Mouse (Mus musculus) kidney, postnatal 14 days (tissue): ENCODE data around the gene Wdr1.
A peak's percentile ranks its signal among the peaks of the same experiment; 100 is the strongest.

Experiments used
- DNase-seq: peaks from one replicate; pipeline ENCODE4 v3.0.0; 2022; ENCODE audit warnings: mixed read lengths

Gene Wdr1

DNA sequence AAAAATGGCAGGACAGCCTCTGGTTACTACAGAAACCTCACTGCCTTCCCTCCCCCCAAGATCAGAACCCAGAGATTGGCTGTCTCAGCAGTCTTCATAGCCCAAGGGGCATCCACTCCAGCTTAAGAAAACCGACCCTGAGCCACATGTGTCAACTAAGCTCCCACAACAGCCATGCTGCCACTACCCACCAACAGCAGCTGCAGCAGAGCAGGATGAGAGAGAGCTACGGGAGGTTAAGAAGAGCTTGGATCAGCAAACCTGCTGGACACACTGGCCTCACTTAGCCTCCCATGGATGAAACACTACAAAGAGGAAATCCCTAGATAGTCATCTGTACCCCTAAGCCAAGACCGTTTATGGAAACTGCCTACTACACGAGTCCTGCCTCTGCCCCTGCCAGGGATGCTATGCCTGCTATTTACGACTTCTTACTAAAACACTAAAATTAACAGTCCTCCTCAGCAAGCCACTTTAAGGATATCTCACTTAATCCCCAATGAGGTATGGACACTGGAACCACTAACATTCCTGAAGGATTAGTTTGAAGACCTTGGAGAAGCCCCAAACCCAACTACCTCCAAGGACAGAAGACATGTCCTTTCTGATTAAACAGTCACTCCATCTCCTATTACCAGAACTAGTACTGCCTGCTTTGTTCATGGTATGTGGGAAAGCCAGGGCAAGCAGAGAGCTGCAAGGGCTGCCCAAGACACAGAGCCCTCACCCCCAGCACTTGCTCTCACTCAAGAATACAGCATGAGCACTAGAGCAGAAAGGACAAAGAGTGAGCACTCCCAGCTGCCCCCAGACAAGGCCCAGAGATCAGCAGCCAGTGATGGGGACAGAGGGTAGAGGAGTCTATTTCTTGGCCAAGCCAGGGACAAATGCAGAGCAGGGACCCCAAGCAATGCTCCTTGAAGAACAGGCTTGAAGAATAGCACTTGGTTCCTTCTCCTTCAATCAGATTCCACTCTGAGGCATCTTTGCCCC lies 18.3 kb downstream of the Wdr1 start:
- peak; percentile 40 for DNase-seq

DNA sequence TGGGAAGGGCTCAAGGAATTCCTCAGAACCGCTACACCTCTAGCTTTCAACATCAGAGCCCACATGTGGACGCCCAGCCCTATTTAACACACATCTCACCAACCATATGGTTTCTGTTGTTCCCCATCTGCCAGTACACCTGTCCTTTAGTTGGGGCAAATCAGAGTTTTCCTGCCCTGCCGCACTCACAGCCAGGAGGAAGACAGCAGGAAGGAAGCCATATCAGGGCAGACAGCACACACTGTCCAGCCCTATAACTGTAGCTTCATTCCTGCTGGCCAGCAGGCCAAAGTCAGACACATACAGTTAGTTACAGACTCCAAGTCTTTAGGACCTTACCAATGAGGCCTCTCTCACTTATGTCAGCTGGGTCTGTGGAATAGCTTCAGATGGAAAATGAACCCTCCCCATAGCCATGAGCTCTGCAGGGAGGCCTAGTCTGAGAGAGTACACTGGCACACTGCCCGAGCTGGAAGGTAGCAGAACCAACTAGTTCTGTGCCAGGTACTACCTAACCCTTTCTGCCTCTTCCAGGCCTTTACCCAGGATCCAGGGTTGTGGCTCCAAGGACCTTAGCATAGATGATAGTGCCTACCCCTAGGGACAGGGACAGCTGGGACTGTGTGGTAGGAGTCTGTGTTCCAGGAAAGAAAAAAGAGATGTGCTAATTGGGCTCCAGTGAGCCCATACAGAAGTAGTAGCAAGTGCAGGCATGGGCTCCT lies 19.4 kb downstream of the Wdr1 start:
- DNase-seq = peak; percentile 44

- DNase-seq = no peak
Measured at GRCm38 (mm10) chr5:38541728-38542127, 21.3 kb downstream of the Wdr1 start.

DNA sequence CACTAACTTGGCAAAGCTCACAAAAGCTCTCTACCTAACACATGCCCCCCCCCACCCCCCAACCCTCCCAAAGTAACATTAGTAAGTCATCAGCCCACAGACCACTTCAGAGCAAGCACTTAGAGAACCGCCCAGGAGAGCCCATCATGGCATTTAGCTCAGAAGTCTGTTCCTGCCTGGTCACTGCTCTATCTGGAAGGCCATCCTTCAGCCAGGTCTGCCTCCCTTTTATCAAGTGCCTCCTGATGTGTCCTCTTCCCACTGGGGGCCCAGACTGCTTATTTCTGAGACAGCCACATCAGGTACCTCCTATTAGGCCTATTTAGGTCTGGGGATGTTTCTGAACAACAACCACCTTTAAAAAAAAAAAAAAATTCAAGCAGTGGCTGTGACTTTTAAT lies 22.1 kb downstream of the Wdr1 start:
- no peak for DNase-seq

DNA sequence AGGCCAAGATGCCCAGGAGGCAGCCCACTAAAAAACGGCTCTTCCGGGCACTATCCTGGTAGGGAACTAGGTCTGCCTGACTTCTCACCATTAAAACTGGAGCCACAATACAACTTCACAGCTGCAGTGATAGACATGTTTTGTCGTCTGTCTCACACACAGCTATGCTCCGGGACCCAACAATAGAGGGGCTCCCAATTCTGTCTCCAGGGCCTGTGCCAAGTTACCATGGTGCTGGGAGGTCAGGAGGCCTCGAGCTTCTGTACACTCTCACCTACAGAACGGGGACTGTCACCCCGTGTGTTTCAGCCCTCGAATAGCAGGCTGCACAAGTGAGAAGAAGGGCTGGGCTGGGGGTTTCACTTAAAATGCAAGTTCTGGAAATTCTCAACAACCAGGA lies 24.5 kb downstream of the Wdr1 start:
- no peak for DNase-seq

DNA sequence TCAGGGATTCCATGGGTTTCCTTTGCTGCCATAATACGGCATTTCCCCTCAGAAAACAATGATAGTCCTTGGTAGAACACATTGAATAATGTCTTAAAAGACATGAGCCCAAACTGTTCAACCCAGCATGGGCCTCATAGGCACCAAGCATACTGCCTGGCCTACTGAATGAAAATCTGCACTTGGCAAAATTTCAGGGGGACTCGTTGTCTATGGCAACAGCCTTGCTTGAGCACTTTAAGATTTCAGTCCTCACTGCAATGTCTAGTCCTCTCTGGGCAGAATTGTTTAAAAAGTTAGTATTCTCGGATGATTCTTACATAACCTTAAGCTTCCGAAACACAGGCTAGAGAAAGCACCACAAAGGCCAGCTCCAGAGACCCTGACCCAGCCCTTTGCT lies 25.2 kb downstream of the Wdr1 start:
- no peak for DNase-seq

DNA sequence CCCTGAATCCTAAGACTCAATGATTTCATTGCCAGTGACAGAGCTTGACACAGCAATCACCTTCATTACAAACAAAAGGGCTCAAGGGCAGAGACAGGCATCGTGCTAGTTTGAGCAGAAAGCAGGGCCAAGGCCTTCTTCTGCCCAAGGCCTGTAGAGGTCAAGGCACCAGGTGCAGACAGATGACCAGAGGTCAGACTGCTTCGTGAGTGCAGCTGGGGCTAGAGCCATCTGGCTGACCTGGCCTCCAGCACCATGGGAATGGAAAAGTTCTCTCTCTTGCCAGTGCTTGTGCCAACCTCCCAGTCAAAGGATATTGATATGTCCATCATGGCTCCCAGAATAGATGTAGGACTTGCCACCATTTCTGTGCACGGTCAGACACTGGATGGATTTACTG lies 26.2 kb downstream of the Wdr1 start:
- DNase-seq = no peak

DNA sequence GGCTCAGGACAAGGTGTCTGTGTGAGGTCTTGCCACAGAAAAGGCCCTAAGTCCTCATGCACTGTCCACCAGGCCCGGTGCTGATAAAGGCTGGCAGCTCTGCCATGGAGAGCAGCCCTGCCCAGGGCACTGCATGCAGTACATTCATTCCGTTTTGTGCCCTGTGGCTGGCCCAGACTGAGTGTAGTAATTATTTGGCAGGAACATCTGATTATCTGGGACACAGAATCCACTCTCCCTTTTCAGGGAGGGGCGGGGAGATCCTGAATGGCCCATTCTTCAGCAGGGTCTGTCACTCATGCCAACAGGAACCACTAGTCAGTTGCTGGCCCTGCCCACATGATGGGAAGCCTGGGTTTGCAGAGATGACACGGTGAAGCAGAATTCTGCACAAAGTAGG lies 30.9 kb downstream of the Wdr1 start:
- no peak for DNase-seq

- no peak for DNase-seq
Measured at GRCm38 (mm10) chr5:38529724-38530428, 33.1 kb downstream of the Wdr1 start.

- DNase-seq = no peak
Measured at GRCm38 (mm10) chr5:38522977-38523376, 40.0 kb downstream of the Wdr1 start.

DNA sequence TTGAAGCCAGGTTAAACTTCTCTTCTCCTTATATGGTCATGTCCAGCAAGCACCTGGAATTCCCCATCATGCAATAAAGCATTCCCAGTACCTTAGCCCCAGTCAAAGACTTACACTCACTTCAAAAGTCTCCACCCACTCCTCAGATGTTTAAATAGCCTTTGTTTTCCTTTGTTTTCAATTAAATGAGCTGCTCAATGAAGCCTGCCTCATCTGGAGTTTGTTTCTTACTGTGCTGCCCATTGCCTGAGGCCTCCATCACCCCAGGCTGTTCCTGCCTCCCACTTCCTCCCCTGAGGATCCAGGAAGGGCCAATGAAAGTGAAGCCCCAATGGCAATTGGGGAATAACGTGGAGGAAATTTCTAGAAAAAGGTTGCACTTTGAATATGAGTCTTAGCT lies 42.2 kb downstream of the Wdr1 start:
- DNase-seq = no peak

- peak; percentile 39 for DNase-seq
Measured at GRCm38 (mm10) chr5:38516267-38516666, 46.8 kb downstream of the Wdr1 start.

DNA sequence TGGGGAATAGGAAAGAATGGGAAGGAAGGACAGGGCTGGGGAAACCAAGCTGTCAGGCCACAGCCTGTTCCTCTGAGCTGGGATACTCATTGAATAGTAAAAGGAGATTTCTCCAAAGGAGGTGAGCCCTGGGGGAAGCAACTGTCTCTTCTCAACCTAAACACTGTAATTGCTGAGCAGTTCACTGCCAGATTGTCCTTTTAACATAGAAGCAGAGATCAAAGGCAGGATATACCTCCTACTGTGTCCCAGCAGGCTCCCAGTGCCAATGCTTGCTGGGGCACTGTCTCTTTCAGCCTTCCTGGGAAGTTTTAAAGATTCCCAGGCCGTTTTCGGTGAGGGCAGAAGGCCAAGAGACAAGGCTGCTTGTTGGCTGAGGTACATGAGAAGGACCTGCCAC lies 50.0 kb downstream of the Wdr1 start:
- no peak for DNase-seq

DNA sequence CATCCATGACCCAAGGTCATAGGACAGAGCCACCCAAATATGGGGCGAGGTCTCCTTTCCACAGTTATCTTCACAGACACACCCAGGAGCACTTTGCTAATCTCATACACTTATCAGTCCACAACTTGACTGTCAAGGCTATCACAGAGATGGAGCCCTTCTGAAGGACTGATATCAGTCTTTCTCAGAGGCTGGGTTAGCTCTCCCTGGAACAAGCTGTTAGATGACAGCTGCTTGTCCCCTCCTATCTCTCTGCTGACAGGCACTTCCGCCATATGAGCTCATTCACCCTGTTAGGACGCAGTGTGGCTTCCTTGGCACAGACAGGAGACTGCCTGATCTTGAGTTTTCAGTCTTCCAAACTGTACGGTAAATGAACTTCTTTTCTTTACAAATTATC lies 53.5 kb downstream of the Wdr1 start:
- no peak for DNase-seq

DNA sequence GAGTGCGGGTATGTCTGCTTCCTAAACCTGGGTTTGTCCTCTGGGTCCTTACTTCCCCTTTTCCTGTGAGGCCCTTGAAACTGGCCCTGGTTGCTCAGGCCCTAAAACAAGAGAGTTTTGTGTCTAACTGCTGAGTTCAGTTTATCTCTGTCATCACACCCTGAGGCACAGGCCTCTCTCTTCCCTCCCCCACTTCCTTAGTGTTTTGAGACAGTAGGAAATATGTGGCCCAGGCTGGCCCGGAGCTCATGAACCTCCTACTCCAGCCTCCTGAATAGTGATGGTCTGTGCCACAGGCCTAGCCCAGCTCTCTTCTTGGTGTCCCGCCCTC lies 57.6 kb downstream of the Wdr1 start:
- no peak for DNase-seq

GRCm38 (mm10) chr5:38504747-38505434 lies 58.1 kb downstream of the Wdr1 start:
- no peak for DNase-seq

GRCm38 (mm10) chr5:38504116-38504515 lies 58.9 kb downstream of the Wdr1 start:
- no peak for DNase-seq

DNA sequence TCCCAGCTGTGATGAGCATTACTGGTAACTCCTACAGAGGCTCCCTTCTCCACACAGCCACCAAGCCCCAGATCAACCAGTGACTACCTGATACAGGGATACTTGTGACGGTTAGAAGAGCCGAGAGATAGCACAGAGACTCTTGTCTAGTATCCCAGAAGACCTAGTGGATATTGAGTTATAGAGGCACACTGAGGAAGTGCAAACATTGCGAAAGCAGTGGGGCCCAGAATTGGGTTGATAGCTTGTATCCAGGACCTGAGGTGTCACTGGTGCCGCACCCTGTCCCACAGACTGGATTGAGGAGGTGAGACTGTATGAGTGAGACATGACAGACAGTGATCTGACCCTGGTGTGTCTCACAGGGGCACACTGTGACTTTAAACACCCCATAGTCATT lies 60.0 kb downstream of the Wdr1 start, which contains the start of gene Slc2a9:
Slc2a9 (minus strand) TSS at position 152 of the 400 bp plus-strand sequence.
- no peak for DNase-seq

GRCm38 (mm10) chr5:38500043-38500442 lies 63.0 kb downstream of the Wdr1 start:
- no peak for DNase-seq

- no peak for DNase-seq
Measured at GRCm38 (mm10) chr5:38499316-38499811, 63.7 kb downstream of the Wdr1 start.

- DNase-seq = peak; percentile 39
Measured at GRCm38 (mm10) chr5:38498479-38498878, 64.5 kb downstream of the Wdr1 start.

DNA sequence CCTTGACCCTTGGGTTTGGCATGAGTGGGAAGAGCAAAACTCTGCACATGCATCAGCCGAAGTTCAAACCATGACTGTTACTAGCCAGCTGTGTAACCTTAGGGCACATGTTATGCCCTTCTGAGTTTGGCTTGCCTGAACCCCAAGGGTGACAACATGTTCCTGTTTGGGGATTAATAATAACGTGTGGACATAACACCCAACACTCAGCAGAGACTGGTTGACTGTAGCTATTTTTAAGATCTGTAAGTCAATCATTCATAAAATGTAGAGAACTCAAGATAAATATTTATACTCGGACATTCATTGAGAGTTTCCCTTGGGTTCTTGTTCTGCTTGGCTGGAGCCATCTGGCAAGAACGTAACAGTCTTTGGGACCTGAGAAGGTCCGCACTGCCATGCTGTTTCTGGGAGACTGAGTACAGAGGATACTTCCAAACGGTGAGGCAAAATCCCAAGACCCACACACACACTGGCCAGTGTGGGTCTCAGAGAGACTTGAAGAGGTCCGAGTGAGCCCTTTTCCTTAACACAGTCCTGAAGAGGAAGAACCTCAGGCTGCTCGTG lies 66.4 kb downstream of the Wdr1 start:
- peak; percentile 24 for DNase-seq
